Mouse (Mus musculus): ENCODE measurements at regions not wholly inside any gene's neighbourhood (a gene's known extent, or its start where the extent isn't known, plus 50 kb on each side); places are given as distances from the start of the nearest gene placed in this dataset.
A peak's percentile ranks its signal among the peaks of the same experiment; 100 is the strongest.

GRCm38 (mm10) chr13:99847531-99847930 lies 53.4 kb downstream of the Cartpt start:
- no peak for DNase-seq

- DNase-seq: peak; percentile 60
Observed at GRCm38 (mm10) chr13:99842626-99843025, 58.3 kb downstream of the Cartpt start.

GRCm38 (mm10) chr13:99839446-99839845 lies 61.4 kb downstream of the Cartpt start:
- no peak for DNase-seq

- DNase-seq: peak; percentile 78
Observed at GRCm38 (mm10) chr13:99837772-99838425, 63.0 kb downstream of the Cartpt start.

GRCm38 (mm10) chr13:99837180-99837579 lies 63.7 kb downstream of the Cartpt start:
- DNase-seq: no peak

GRCm38 (mm10) chr13:99836586-99836985 lies 64.3 kb downstream of the Cartpt start:
- no peak for DNase-seq

- no peak for DNase-seq
Observed at GRCm38 (mm10) chr13:99835518-99835917, 65.4 kb downstream of the Cartpt start.

GRCm38 (mm10) chr13:99830080-99830724 lies 70.7 kb downstream of the Cartpt start:
- DNase-seq: peak; percentile 29

GRCm38 (mm10) chr13:99827573-99827972 lies 73.3 kb downstream of the Cartpt start:
- no peak for DNase-seq

- no peak for DNase-seq
Observed at GRCm38 (mm10) chr13:99824625-99825024, 76.3 kb downstream of the Cartpt start.

- no peak for DNase-seq
Observed at GRCm38 (mm10) chr13:99816666-99817065, 84.2 kb downstream of the Cartpt start.

GRCm38 (mm10) chr13:99815786-99816185 lies 85.1 kb downstream of the Cartpt start:
- DNase-seq: no peak

- DNase-seq: no peak
Observed at GRCm38 (mm10) chr13:99814801-99815200, 86.1 kb downstream of the Cartpt start.

GRCm38 (mm10) chr13:99814033-99814556 lies 86.8 kb downstream of the Cartpt start:
- DNase-seq: no peak

GRCm38 (mm10) chr13:99794448-99794847 lies 106.4 kb downstream of the Cartpt start:
- no peak for DNase-seq

GRCm38 (mm10) chr13:99793786-99794435 lies 107.0 kb downstream of the Cartpt start:
- no peak for DNase-seq

GRCm38 (mm10) chr13:99793001-99793400 lies 107.9 kb downstream of the Cartpt start:
- DNase-seq: no peak

- DNase-seq: no peak
Observed at GRCm38 (mm10) chr13:99790951-99791350, 109.9 kb downstream of the Cartpt start.

GRCm38 (mm10) chr13:99787760-99788159 lies 113.1 kb downstream of the Cartpt start:
- no peak for DNase-seq

- peak; percentile 24 for DNase-seq
Observed at GRCm38 (mm10) chr13:99785427-99785826, 115.5 kb downstream of the Cartpt start.

- DNase-seq: no peak
Observed at GRCm38 (mm10) chr13:99784314-99784713, 116.6 kb downstream of the Cartpt start.

GRCm38 (mm10) chr13:99782883-99783721 lies 117.8 kb downstream of the Cartpt start:
- DNase-seq: no peak

All from adrenal gland, postnatal 14 days (tissue).